Mouse (Mus musculus) ES-E14 (cell line): ENCODE results near the gene Pappa.

Source experiments
- CHD2 ChIP-seq: IDR thresholded peaks from 2 replicates; pipeline ENCODE4 v1.6.1; 2014; ENCODE audit warnings: mild to moderate bottlenecking, low read depth, low read length, inconsistent platforms
- MAFK ChIP-seq: IDR thresholded peaks from 2 replicates; pipeline ENCODE4 v1.6.1; 2014; ENCODE audit warnings: mild to moderate bottlenecking, low read depth, low read length, inconsistent platforms; ENCODE audit not compliant: insufficient read depth
- ZNF384 ChIP-seq: IDR thresholded peaks from 2 replicates; pipeline ENCODE4 v1.6.1; 2012; ENCODE audit warnings: low read depth, low read length, inconsistent platforms

- no peak for TF ChIP-seq MAFK
- no peak for TF ChIP-seq CHD2
- no peak for TF ChIP-seq ZNF384
Measured at GRCm38 (mm10) chr4:65238540-65238998, 114.6 kb downstream of the Pappa start.
